Mouse (Mus musculus) kidney, postnatal 10 days (tissue): ENCODE data around the gene Msh6.
"Not testable (repeated sequence)": the region's sequence is repeated elsewhere in the genome, so short reads cannot be mapped to it uniquely, and the experiment has no call there.

Source experiments
- DNase-seq: peaks from one replicate; pipeline ENCODE4 v3.0.0; 2021; ENCODE audit warnings: mixed read lengths

The Msh6 gene

DNA sequence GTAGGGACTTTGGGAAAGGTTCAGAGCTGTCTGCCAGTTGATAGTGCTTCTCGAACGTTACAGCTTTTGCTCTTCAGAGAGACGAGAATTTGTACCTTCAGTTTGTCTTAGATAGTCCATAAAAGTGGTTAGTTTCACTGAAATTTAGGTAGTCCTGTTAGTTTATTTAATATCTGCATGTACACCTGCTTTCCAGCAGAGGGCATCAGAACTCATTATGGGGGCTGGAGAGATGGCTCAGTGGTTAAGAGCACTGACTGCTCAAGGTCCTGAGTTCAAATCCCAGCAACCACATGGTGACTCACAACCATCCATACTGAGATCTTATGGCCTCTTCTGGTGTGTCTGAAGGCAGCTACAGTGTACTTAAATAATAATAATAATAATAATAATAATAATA is 7.2 kb downstream of the Msh6 start:
- no peak for DNase-seq

DNA sequence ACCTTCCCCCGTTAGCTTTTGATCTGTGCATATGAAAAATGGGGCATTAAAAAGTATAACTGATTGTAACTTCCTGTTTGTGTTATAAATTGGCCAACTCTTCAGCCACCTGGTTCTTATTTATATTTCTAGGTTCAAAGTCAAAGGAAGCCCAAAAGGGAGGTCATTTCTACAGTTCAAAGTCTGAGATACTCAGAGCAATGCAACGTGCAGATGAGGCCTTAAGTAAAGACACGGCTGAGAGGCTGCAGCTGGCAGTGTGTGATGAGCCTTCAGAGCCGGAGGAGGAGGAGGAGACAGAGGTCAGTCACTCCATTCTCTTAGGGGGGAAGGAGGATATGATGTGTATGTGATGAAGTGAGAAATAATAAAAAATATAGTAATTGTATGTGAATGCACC is 8.5 kb downstream of the Msh6 start:
- no peak for DNase-seq

DNA sequence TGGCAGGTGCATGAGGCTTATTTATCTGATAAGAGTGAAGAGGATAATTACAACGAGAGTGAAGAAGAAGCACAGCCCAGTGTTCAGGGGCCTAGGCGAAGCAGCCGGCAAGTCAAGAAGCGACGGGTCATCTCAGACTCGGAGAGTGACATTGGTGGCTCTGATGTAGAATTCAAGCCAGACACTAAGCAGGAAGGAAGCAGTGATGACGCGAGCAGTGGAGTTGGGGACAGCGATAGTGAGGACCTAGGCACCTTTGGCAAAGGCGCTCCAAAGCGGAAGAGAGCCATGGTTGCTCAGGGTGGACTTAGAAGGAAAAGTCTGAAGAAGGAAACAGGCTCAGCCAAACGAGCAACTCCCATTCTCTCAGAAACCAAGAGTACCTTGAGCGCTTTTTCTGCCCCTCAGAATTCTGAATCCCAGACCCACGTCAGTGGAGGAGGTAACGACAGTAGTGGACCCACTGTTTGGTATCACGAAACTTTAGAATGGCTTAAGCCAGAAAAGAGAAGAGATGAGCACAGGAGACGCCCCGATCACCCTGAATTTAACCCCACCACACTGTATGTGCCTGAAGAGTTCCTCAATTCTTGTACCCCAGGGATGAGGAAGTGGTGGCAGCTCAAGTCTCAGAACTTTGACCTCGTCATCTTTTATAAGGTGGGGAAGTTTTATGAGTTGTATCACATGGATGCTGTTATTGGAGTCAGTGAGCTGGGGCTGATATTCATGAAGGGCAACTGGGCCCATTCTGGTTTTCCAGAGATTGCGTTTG is 9.8 kb downstream of the Msh6 start:
- DNase-seq, result no peak

DNA sequence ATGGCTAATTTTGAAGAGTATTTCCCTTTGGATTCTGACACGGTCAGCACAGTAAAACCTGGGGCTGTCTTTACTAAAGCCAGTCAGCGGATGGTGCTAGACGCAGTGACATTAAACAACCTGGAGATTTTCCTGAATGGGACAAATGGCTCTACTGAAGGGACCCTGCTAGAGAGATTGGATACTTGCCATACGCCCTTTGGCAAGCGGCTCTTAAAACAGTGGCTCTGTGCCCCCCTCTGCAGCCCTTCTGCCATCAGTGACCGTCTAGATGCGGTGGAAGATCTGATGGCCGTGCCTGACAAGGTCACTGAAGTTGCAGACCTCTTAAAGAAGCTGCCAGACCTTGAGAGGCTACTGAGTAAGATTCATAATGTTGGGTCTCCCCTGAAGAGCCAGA is 11.1 kb downstream of the Msh6 start:
- no peak for DNase-seq

DNA sequence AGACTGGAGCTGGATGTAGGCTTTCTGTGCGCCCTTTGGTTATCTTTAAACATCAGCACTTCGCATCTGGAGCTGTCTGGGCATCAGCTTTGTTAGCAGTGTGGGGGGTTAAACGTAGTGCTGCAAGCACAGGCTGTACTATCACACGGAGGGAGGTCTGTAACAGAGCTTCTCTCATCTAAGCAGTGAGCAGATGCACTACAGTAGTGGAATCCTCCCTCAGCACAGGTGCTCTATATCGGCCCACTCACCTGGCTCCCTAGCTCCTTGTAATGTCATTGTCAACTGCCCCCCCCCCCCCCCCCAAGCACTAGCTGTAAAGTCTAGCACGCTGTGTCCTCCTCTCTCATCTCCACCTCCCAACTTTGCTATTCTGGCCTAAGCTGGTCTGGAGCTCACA is 12.6 kb downstream of the Msh6 start:
- DNase-seq, result no peak

DNA sequence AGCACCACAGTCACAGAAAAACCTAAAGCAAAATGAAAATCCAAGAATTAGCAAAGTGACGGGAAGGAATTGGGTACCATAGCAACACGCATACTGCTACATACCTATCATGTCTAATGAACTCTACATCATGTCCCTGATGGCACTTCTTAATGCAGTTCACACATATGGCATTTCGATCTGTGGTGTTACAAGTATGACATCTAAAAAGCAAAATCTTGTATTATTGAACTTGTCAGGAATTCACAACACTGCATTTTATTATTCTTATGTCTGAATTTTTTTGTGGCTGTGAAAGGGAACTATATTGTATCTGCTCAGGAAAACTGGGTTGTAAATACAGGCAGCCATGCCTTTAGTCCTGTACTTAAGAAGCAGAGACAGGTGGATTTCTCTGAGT is 17.3 kb downstream of the Msh6 start:
- DNase-seq, result no peak

DNA sequence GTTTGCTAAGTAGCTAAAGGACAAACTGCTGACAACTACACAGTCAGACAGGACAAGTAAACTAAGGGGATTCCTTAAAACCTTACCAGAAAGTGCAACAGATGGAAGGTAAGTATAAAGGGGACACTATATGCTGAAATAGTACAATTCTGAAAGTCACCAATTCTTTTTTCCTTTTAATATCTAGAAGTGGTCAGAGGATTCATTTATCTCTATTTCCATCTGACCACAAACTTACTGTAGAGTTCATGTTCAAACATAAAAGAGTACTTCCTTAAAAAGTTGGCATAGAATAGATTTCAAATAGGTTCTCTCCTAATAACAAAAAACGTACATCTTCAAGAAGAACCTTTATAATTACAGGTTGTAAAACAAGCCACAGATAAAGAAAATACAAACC is 18.5 kb downstream of the Msh6 start:
- DNase-seq, result no peak

DNA sequence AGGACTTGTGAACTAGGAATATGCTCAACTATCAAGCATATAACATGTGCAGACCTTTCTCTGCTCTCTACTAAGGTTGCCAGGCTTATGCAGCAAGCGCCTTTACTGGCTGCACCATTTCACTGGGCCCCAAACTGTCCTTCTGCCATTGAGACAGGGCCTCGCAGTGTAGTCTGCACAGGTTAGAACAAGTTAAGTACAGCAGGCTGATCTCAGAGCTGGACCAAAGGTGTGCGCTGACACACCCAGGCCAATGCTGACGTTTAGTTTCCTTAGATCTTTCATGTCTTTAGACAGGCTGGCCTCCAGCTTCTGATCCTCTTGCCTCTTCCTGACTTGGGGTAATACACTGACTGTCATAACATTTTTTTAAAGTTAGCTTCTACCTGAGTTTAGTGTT is 22.9 kb downstream of the Msh6 start:
- DNase-seq, result no peak

DNA sequence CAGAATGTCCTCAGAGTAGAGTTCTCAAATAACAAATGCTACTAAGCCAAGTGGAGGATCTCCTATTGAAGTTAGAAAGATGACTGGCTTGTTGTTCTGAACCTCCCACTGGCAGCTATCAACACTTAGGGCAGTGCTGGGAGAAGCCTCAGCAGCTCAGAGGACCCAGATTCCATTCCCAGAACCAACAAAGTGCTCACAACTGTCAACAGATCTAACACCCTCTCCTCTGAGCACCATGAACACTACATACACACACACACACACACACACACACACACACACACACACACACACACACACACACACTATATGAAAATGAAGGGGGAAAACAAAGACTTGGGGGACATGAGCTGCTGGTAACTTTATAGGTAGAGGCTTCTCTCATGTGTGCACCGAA is 30.0 kb downstream of the Msh6 start:
- DNase-seq, result no peak

DNA sequence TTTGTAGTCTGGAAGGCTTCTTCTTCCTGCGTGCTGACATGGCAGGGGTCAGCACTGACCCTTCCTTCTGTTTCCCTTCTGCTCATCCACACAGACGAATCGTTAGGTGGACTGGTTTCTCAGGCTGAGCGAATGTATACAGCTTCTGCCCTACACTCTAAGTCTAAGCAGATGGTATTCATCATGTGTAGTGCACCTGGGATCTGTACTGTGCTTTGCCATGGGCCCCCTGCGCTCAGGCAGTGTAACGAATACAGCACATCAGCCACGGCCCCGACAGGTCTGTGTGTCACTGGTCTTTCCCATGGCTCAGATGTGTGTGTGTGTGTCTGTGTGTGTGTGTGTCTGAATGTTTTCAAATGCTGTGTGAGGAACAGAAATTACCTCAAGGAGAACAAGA is 32.1 kb downstream of the Msh6 start:
- no peak for DNase-seq

DNA sequence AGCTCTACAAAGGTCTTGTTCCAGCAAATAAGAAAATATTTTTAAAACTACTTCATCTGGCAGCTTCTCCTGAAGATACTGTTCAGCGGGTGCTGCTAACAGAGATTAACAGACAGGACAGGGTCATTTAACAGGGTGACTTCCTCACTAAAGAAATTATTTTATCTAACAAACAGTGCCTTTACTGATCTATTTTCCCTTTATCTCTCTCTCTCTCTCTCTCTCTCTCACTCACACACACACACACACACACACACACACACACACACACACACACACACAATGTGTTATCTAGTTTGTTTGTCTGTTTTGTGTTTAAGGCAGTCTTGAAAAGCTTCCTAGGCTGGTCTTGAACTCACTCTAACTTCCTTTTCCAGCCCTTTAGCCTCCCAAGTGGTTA is 39.6 kb downstream of the Msh6 start:
- no peak for DNase-seq

DNA sequence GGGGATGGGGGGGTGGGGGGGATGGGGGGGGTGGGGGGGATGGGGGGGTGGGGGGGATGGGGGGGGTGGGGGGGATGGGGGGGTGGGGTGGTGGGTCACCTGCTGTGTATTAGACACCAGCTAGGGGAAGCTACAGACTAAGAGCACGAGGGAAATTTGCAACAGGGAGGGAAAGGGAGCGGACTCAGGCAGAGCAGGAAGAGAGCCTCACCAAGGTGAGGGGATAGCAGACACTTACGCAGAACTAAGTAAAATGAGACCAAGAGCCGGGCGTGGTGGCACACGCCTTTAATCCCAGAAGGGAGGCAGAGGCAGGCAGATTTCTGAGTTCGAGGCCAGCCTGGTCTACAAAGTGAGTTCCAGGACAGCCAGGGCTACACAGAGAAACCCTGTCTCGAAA is 41.2 kb downstream of the Msh6 start:
- not testable (repeated sequence) for DNase-seq

DNA sequence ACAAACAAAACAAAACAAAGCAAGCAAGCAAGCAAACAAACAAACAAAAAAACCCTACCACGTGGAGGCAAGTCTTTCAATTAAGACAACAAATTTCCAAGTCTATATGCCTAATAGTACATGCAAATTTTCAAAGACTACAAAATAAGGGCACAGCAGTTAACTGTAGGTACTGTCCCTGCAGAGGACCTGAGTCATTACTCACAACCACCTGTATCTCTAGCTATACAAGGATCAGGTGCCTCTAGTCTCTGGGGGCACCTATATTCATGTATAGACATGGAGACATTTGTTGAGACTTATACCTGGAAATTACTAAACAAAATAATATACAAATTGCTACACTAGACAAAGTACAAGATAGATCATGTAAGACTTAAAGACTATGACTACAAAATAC is 49.1 kb downstream of the Msh6 start:
- DNase-seq, result no peak

DNA sequence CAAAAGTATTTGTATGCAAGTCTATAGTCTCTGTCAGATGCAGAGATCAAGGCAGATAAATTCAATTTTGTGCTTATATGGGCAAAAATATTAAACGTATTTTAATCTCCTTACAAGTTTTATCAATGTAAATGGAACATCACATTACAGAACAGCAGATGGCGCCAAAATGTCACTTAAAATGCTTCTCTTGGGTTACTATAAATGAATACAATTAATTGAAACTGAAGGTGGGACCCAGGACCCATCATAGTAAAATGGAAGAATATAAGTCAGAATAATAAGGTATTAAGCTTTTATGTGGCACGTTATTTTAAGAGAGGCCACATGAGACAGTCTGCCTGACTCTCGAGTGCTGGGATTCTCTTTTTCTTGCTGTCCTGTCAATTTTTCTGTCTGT is 50.4 kb downstream of the Msh6 start:
- peak; percentile 73 for DNase-seq

DNA sequence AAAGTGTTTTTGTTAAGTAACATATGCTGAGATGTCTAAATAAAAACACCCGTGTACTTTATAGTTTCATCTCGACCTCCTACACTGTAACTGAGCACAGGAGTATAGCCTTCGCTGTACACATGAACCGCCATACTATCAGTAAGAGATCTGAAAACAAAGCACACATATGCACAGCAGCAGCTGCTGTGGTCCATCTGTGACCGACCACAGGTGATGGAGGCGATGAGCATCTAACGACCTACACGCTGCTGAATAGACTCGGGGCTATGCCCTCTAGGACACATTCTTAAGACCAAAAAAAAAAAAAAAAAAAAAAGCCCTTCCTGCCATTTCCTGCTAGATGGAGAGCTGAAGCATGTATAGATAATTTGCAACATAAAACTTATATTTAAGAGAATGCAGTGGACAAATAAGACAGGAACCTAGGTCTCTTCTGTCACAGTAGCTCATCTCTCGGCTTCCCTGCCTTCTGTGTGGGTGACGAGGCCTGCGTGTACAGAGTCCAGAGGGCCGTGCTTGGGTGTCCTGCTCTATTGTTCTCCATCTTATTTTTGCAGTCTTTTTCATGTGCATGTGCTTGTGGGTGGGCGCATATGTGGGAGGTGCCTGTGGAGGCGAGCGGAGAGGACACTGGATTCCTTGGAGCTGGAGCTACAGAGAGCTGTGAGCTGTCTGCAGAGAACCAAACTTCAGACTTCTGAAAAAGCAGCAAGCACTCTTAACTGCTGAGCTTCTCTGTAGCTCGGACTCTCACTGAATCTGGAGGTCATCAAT is 54.5 kb downstream of the Msh6 start:
- no peak for DNase-seq

DNA sequence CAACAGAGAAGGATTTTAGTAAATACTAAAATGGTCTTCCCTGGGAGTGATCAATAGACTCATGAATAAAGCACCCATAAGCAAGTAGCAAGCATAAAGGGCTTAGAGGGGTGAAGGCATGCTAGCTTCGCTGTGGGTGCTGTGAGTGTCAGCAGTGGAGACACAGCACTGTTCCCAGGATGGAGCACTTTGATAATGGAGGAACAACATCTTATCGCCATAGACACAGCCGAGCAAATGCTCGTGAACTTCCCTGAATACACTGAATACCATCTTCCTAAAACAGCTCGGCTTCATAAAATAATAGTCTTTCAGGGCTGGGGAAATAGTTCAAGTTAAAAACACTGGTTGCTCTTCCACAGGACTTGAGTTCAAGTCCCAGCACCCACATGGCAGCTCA is 56.9 kb downstream of the Msh6 start:
- DNase-seq, result no peak

DNA sequence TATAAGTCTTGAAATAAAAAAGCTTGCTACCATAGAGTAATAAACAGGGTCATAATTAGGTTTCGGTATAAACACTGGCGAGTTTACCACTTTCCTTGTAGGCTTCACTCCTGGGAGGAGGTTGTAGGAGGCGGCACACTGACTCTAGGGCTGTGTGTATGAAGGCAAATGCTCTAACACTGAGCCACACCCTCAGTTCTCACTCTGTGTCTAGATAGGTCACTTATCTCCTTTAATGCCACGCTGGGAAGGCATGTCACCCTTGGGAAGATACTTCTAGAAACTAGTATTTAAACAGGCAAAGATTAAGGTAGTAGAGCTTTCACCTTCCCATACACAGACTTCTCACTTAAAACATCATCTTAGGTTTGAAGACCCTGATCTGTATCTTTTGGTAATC is 59.6 kb downstream of the Msh6 start:
- no peak for DNase-seq
